Mouse (Mus musculus) c-Kit-negative CD71-positive TER-119-positive erythroid progenitor cells, embryonic 14.5 days (primary cell): Measurements from ENCODE around the gene Stard8.
"Not testable (repeated sequence)": the region's sequence is repeated elsewhere in the genome, so short reads cannot be mapped to it uniquely, and the experiment has no call there.

Experiments used
- DNase-seq: peaks from one replicate; pipeline ENCODE4 v3.0.0-alpha.2; 2013; ENCODE audit warnings: low read depth, low spot score

Gene Stard8

GRCm38 (mm10) chrX:99003046-99003445 lies at the start of gene Stard8:
Gene Stard8, plus strand, starts transcription at chrX:99003248.
- no peak for DNase-seq

- DNase-seq = peak; percentile 22
Observed at GRCm38 (mm10) chrX:98953941-98954340, 49.1 kb upstream of the Stard8 start.

GRCm38 (mm10) chrX:98958287-98958686 lies 44.8 kb upstream of the Stard8 start:
- no peak for DNase-seq

GRCm38 (mm10) chrX:98959050-98959449 lies 44.0 kb upstream of the Stard8 start:
- no peak for DNase-seq

- DNase-seq = no peak
Observed at GRCm38 (mm10) chrX:98963742-98964141, 39.3 kb upstream of the Stard8 start.

GRCm38 (mm10) chrX:98964513-98964912 lies 38.5 kb upstream of the Stard8 start:
- DNase-seq = no peak

- DNase-seq = not testable (repeated sequence)
Observed at GRCm38 (mm10) chrX:98986611-98987010, 16.4 kb upstream of the Stard8 start.

- DNase-seq = no peak
Observed at GRCm38 (mm10) chrX:98989574-98989973, 13.5 kb upstream of the Stard8 start.

GRCm38 (mm10) chrX:99002065-99002464 lies 983 bp upstream of the Stard8 start:
- no peak for DNase-seq

GRCm38 (mm10) chrX:99010581-99010980 lies 7.5 kb downstream of the Stard8 start:
- DNase-seq = no peak

- no peak for DNase-seq
Observed at GRCm38 (mm10) chrX:99011281-99011680, 8.2 kb downstream of the Stard8 start.

GRCm38 (mm10) chrX:99012486-99012885 lies 9.4 kb downstream of the Stard8 start:
- no peak for DNase-seq

- no peak for DNase-seq
Observed at GRCm38 (mm10) chrX:99015705-99016104, 12.7 kb downstream of the Stard8 start.

- DNase-seq = no peak
Observed at GRCm38 (mm10) chrX:99016987-99017386, 13.9 kb downstream of the Stard8 start.

GRCm38 (mm10) chrX:99017874-99018273 lies 14.8 kb downstream of the Stard8 start:
- DNase-seq = no peak

GRCm38 (mm10) chrX:99019303-99019702 lies 16.3 kb downstream of the Stard8 start:
- no peak for DNase-seq

GRCm38 (mm10) chrX:99020215-99020614 lies 17.2 kb downstream of the Stard8 start:
- no peak for DNase-seq

- DNase-seq = no peak
Observed at GRCm38 (mm10) chrX:99021593-99021992, 18.5 kb downstream of the Stard8 start.

GRCm38 (mm10) chrX:99023951-99024350 lies 20.9 kb downstream of the Stard8 start:
- DNase-seq = no peak

- no peak for DNase-seq
Observed at GRCm38 (mm10) chrX:99035407-99035806, 32.4 kb downstream of the Stard8 start.

- no peak for DNase-seq
Observed at GRCm38 (mm10) chrX:99042451-99042951, 39.5 kb downstream of the Stard8 start.

GRCm38 (mm10) chrX:99043275-99043674 lies 40.2 kb downstream of the Stard8 start:
- DNase-seq = no peak

GRCm38 (mm10) chrX:99043739-99044138 lies 40.7 kb downstream of the Stard8 start:
- no peak for DNase-seq

GRCm38 (mm10) chrX:99045315-99045714 lies 42.3 kb downstream of the Stard8 start:
- no peak for DNase-seq
